ENCODE assay signal across 8 mouse cellular contexts in the genomic region with DNA sequence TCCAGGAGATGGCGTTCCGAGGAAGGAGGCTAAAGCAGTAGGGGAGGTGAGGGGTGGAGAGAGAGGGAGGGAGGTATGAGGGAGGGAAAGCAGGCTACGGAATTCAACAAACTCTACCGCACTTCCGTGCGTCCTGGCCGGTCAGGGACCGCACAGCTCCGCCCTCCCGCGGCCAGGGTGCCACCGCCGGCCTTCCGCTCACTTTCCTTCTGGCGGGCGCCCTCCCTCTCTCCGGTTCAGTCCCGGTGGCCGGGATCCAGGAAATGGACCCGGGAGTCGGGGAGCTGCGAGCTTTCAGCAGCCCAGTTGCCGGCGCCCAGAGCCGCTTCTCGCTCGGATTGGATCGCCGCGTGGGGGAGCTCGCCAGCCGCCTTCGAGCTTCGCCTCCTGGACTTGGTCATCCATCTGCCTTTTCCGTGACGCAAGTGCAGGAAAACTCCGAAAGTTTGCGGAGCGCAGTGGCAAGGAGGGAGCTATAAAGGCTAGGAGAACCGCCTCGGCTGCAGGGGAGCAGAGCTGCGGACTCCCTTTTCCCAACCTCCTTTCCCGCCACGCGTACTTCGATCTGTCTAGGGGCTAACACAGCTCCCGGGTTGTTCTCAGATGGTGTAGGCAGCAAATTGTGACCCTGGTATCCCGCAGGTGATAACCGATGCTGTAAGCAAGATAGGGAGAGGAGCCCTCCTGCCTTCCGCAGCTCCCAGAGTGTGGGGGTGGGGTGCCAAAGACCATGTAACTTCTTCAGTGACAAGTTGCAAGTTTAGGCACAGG. TPM values are rescaled to one million over a fixed set of nuclear protein-coding genes. Genes with fewer than 3 reads are reported as not detected.
DNase-seq lines count a peak whose midpoint lies in the region; ATAC-seq and TF ChIP-seq lines count a peak whose summit lies in the region.

A gene (minus strand): TSS at position 331 of the 771 bp plus-strand sequence.

- peak; percentile 53; the same call in 1 of the 2 replicates for TF ChIP-seq CTCF in cerebellum, adult 2 months (IDR thresholded peaks at IDR 0.05; ENCODE audit: borderline replicate concordance, insufficient read depth, low read depth, low read length)
- TF ChIP-seq CTCF in forebrain, postnatal 0 days (IDR thresholded peaks at IDR 0.05; ENCODE audit: low read depth), result peak; percentile 74
- peak; percentile 68 for TF ChIP-seq CTCF in lung, embryonic 14.5 days (IDR thresholded peaks at IDR 0.05; ENCODE audit: low read depth)

- no peaks in the 10 kb centered on the region for H3K9me3 ChIP-seq in ES-E14 (ENCODE audit: control insufficient read depth, insufficient read depth, low read depth, low read length)
- no peaks in the 10 kb centered on the region for H3K9me3 ChIP-seq in forebrain, postnatal 0 days (ENCODE audit: low read length)
- H3K9me3 ChIP-seq in lung, embryonic 14.5 days (ENCODE audit: low read depth, low read length), result no peaks in the 10 kb centered on the region

- intact Hi-C loops in heart, postnatal 36 days (cut with DNase I), result loop anchor here (1.0 to 2.0 kb wide), 2 partner anchors 23 to 203 kb away; a partner anchor contains a TSS

- H3K4me1 ChIP-seq in ES-E14 (ENCODE audit: control insufficient read depth in 2 of 2, insufficient read depth in 2 of 2, low read length in 2 of 2, poor library complexity in 1 of 2), result peaks cover 3 to 9% of the 10 kb centered on the region in 2 experiments; a peak in 2 of 4 replicates
- H3K4me1 ChIP-seq in cerebellum, adult 2 months (ENCODE audit: control insufficient read depth, insufficient read depth, low read length), result 0 out of 2 replicates have a peak, but pooled peaks cover 3% of the 10 kb centered on the region
- no peaks in the 10 kb centered on the region for H3K4me1 ChIP-seq in forebrain, postnatal 0 days (ENCODE audit: insufficient read depth)
- H3K4me1 ChIP-seq in lung, embryonic 14.5 days (ENCODE audit: insufficient read depth), result peaks cover 22% of the 10 kb centered on the region

- peak within 1 kb of the TSS; percentile 72 for H3K9ac ChIP-seq in ES-E14 (ENCODE audit: insufficient read depth, low read depth, low read length, poor library complexity, severe bottlenecking)
- peak within 1 kb of the TSS; percentile 48 for H3K9ac ChIP-seq in forebrain, postnatal 0 days
- peak within 1 kb of the TSS; percentile 67 for H3K9ac ChIP-seq in lung, embryonic 14.5 days

- WGBS in cerebellum, adult 2 months, result under 1% methylated on average over 50 of the region's 50 CpGs
- WGBS in forebrain, postnatal 0 days, result under 1% methylated on average over 49 of the region's 50 CpGs
- WGBS in lung, embryonic 14.5 days, result under 1% methylated on average over 49 of the region's 50 CpGs

- in situ Hi-C loops in ES-E14 (cut with MboI; ENCODE audit: low sequenced_read_pairs in 2 of 2, unreplicated experiment in 2 of 2), result no loop called here

- no peak for TF ChIP-seq POLR2A in cerebellum, adult 2 months (IDR thresholded peaks at IDR 0.05; ENCODE audit: borderline replicate concordance, insufficient read depth, low read length)

- DNase-seq in ES-E14 (ENCODE audit: low read depth, low spot score), result no peak
- DNase-seq in cerebellum, adult 2 months, result peak; percentile 85 to 89
- DNase-seq in forebrain, postnatal 0 days, result peak; percentile 83
- DNase-seq in heart, postnatal 36 days, result peak; percentile 95 to 97
- peak; percentile 85 for DNase-seq in layer of hippocampus, adult 8-10 months (ENCODE audit: low spot score in 2 of 2)
- peak; percentile 97 for DNase-seq in lung, embryonic 14.5 days
- peak; percentile 86 for DNase-seq in testis, postnatal 14 days (ENCODE audit: low spot score)

- H3K36me3 ChIP-seq in ES-E14 (ENCODE audit: control insufficient read depth, insufficient read depth, low read length, poor library complexity, severe bottlenecking), result no peaks in the 10 kb centered on the region
- H3K36me3 ChIP-seq in forebrain, postnatal 0 days (ENCODE audit: insufficient read depth), result no peaks in the 10 kb centered on the region
- H3K36me3 ChIP-seq in lung, embryonic 14.5 days (ENCODE audit: insufficient read depth), result no peaks in the 10 kb centered on the region

- peak within 1 kb of the TSS; percentile 87 to 97 for H3K4me3 ChIP-seq in ES-E14 (ENCODE audit: insufficient read depth in 1 of 2, low read depth in 1 of 2, low read length in 2 of 2, poor library complexity in 1 of 2, severe bottlenecking in 1 of 2)
- H3K4me3 ChIP-seq in cerebellum, adult 2 months (replicated peaks; ENCODE audit: insufficient read depth, low read depth, low read length), result peak within 1 kb of the TSS; percentile 64
- peak within 1 kb of the TSS; percentile 48 for H3K4me3 ChIP-seq in forebrain, postnatal 0 days (ENCODE audit: low read depth, low read length)
- H3K4me3 ChIP-seq in lung, embryonic 14.5 days (ENCODE audit: low read depth, low read length), result peak within 1 kb of the TSS; percentile 64

- H3K4me2 ChIP-seq in forebrain, postnatal 0 days (ENCODE audit: low read depth), result peak within 1 kb of the TSS; percentile 93
- peak within 1 kb of the TSS; percentile 90 for H3K4me2 ChIP-seq in lung, embryonic 14.5 days

- no peak within 1 kb of the TSS for H3K27ac ChIP-seq in ES-E14 (ENCODE audit: insufficient read depth, low read depth, low read length, poor library complexity, severe bottlenecking)
- peak within 1 kb of the TSS; percentile 16; the same call in 1 of the 2 replicates for H3K27ac ChIP-seq in cerebellum, adult 2 months (ENCODE audit: insufficient read depth, low read length)
- H3K27ac ChIP-seq in forebrain, postnatal 0 days (ENCODE audit: low read depth, low read length), result peak within 1 kb of the TSS; percentile 58
- H3K27ac ChIP-seq in lung, embryonic 14.5 days (ENCODE audit: low read depth), result peak within 1 kb of the TSS; percentile 97

- H3K27me3 ChIP-seq in cerebellum, adult 2 months (ENCODE audit: control insufficient read depth, insufficient read depth, low read length), result no peaks in the 10 kb centered on the region
- H3K27me3 ChIP-seq in forebrain, postnatal 0 days (ENCODE audit: insufficient read depth, low read length), result no peaks in the 10 kb centered on the region
- H3K27me3 ChIP-seq in lung, embryonic 14.5 days (ENCODE audit: insufficient read depth, low read length), result no peaks in the 10 kb centered on the region

- peak; percentile 85 for ATAC-seq in forebrain, postnatal 0 days
- peak; percentile 85 for ATAC-seq in lung, embryonic 14.5 days (ENCODE audit: insufficient read depth)
- peak; percentile 56 for ATAC-seq in neutrophil, adult 5-6 weeks (ENCODE audit: extremely low read depth, insufficient number of reproducible peaks, low FRiP score, poor library complexity, severe bottlenecking)

TF ChIP-seq in ES-E14, 5 proteins besides CTCF, POLR2A, EP300 and RAD21:
- TF ChIP-seq MAFK (IDR thresholded peaks at IDR 0.05; ENCODE audit: insufficient read depth, low read depth, low read length), result no peak
- TF ChIP-seq HCFC1 (IDR thresholded peaks at IDR 0.05; ENCODE audit: borderline replicate concordance, insufficient read depth, low read length), result 0 out of 2 replicates have a peak, but pooled peaks have one; percentile 13

RNA-seq across cellular contexts. Expression of the gene that starts here (rescaled TPM):
- total RNA-seq in ES-E14 (2012; rRNA removed), result 1.6 and 4.1 TPM in 2 replicates
- 8.4 and 10.3 TPM in 2 replicates for polyA plus RNA-seq in cerebellum, adult 2 months (2012; rRNA removed)
- total RNA-seq in forebrain, postnatal 0 days (2014; rRNA removed), result 3.7 and 5.8 TPM in 2 replicates
- polyA plus RNA-seq in forebrain, postnatal 0 days (2015; fragmentation: Nextera tagmentation; extraction: Ambion mirVana), result 1.2 and 1.3 TPM in 2 replicates
- total RNA-seq in heart, postnatal 36 days (2021), result 10 to 100 TPM; 10.0 to 11.1 TPM
- 10 to 100 TPM in 2 of 4 experiments, 1 to 10 TPM in 2; 9.8 to 11.6 (median 10.1) TPM for total RNA-seq in layer of hippocampus, adult 8-10 months (2022)
- 7.8 and 9.5 TPM in 2 replicates for polyA plus RNA-seq in lung, embryonic 14.5 days (2014; fragmentation: Nextera tagmentation; extraction: Ambion mirVana)
- total RNA-seq in neutrophil, adult 5-6 weeks (2017), result 8.6 and 9.2 TPM in 2 replicates
